Mouse (Mus musculus) lung, adult 2 months (tissue): Measurements from ENCODE around the gene Rnaseh2c. TPM values are rescaled to one million over a fixed set of nuclear protein-coding genes. Genes with fewer than 3 reads are reported as not detected.
A peak's percentile ranks its signal among the peaks of the same experiment; 100 is the strongest.

ENCODE experiments used
- DNase-seq: peaks from one replicate; pipeline ENCODE4 v3.0.0; 2022
- H3K4me1 ChIP-seq: fragments of 200-500 bp; 2 replicates; pipeline ENCODE4 v1.6.1; 2011; ENCODE audit warnings: low read length; ENCODE audit not compliant: control insufficient read depth, insufficient read depth
- H3K4me3 ChIP-seq: fragments of 200-500 bp; replicated peaks from 2 replicates; pipeline ENCODE3; 2011; ENCODE audit warnings: low read depth, mild to moderate bottlenecking, control low read depth, low read length; ENCODE audit errors: extremely low read depth
- CTCF ChIP-seq: fragments of 200-500 bp; IDR thresholded peaks from 2 replicates; pipeline ENCODE4 v1.5.1; 2011; ENCODE audit warnings: mild to moderate bottlenecking, low read length, control low read depth; ENCODE audit not compliant: insufficient read depth
- POLR2A ChIP-seq: fragments of 200-500 bp; IDR thresholded peaks from 2 replicates; pipeline ENCODE4 v1.6.1; 2011; ENCODE audit warnings: low read depth, mild to moderate bottlenecking, control low read depth, low read length, borderline replicate concordance; ENCODE audit errors: extremely low read depth
- WGBS: fragments of 180-500 bp; shearing (Covaris S2); methylation state at CpG from one replicate; pipeline ENCODE4 v1.1.7; 2018; 5-methylcytosine and 5-hydroxymethylcytosine counted together
- polyA plus RNA-seq: library from polyadenylated mRNA; depleted of rRNA; stranded (reverse); fragments of >200 nt; gene quantifications from 2 replicates; pipeline ENCODE4 v1.2.3, GENCODE M21; 2012

The Rnaseh2c gene
- polyA plus RNA-seq, 1 experiment = 38.6 TPM

DNA sequence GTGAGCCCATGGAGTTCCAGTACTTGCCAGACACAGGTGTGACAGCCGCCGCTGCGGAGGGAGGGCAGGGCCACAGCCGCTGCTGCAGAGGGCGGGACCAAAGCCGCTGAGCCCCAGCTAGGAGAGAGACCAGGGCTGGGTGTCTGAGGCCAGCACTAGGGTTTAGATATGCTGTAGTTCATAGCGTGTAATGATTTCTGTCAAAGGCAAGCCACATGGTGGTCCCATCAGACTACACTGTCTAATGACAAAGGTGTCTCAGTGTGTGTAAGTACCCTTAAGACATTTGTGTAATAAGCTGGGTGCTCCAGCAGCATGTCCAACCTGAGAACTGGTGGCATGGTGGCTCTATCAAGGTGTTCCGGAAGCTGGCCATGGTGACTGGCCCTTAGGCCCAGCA lies 40.0 kb downstream of the Rnaseh2c start:
- peaks cover 10% of the 10 kb centered on the region for H3K4me1 ChIP-seq
- no peak for TF ChIP-seq POLR2A
- no peak for TF ChIP-seq CTCF
- DNase-seq = no peak
- no peak overlapping the region for H3K4me3 ChIP-seq
- 93% methylated on average over 8 of the region's 8 CpGs for WGBS

DNA sequence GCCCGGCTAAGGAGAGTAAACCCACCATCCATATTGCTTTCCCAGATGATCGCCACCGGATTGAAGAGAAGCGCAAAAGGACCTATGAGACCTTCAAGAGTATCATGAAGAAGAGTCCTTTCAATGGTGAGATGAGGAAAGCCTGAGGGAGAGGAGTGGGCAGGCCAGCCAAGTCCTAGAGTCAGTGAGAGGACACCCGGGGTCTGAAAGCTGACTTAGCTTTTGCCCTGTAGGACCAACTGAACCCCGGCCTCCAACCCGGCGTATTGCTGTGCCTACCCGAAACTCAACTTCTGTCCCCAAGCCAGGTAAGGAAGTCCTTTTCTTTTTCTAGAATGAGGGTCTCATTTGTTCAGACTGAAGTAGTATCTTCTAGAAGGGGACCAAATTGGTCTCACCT lies 43.6 kb downstream of the Rnaseh2c start:
- peaks cover 11% of the 10 kb centered on the region for H3K4me1 ChIP-seq
- no peak for DNase-seq
- H3K4me3 ChIP-seq = no peak overlapping the region
- WGBS = 93% methylated on average over 9 of the region's 9 CpGs
- no peak for TF ChIP-seq CTCF
- no peak for TF ChIP-seq POLR2A

DNA sequence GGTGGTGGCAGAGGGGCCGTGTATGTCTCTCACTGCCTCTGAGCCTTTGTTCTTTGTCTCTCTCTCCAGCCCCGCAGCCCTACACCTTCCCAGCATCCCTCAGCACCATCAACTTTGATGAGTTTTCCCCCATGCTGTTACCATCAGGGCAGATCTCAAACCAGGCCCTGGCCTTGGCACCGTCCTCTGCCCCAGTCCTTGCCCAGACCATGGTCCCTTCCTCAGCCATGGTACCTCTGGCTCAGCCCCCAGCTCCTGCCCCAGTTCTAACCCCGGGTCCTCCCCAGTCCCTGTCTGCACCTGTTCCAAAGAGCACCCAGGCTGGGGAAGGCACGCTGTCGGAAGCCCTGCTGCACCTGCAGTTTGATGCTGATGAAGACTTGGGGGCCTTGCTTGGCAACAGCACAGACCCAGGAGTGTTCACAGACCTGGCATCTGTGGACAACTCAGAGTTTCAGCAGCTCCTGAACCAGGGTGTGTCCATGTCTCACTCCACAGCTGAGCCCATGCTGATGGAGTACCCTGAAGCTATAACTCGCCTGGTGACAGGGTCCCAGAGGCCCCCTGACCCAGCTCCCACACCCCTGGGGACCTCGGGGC lies 45.2 kb downstream of the Rnaseh2c start:
- 94% methylated on average over 8 of the region's 8 CpGs for WGBS
- no peak for DNase-seq
- TF ChIP-seq CTCF (no peak), POLR2A (no peak)
- Histone ChIP-seq H3K4me3 (no peak overlapping the region), H3K4me1 (peaks cover 11% of the 10 kb centered on the region)

DNA sequence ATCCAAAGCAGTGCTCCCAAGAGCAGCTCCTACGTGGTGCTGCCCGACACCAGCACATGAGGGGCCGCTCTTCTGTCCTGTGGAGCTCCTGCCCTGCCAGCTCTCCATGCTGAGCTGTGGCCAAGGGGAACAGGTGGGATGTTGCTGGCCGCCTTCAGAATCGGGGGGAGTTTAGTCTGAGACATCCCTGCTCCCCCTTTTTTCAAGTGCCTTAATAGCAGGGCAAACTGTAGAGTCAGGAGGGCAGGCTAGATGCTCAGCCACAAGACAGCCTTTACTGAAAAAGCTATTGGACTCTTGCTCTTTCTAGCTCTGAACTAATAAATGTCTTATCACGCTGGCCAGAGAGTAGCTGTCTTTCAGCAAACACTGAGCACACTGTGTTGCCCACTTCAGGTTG lies 46.1 kb downstream of the Rnaseh2c start:
- no peak for TF ChIP-seq POLR2A
- no peak for TF ChIP-seq CTCF
- no peak for DNase-seq
- no peak overlapping the region for H3K4me3 ChIP-seq
- H3K4me1 ChIP-seq = peaks cover 11% of the 10 kb centered on the region
- WGBS = 93% methylated on average over 6 of the region's 6 CpGs

DNA sequence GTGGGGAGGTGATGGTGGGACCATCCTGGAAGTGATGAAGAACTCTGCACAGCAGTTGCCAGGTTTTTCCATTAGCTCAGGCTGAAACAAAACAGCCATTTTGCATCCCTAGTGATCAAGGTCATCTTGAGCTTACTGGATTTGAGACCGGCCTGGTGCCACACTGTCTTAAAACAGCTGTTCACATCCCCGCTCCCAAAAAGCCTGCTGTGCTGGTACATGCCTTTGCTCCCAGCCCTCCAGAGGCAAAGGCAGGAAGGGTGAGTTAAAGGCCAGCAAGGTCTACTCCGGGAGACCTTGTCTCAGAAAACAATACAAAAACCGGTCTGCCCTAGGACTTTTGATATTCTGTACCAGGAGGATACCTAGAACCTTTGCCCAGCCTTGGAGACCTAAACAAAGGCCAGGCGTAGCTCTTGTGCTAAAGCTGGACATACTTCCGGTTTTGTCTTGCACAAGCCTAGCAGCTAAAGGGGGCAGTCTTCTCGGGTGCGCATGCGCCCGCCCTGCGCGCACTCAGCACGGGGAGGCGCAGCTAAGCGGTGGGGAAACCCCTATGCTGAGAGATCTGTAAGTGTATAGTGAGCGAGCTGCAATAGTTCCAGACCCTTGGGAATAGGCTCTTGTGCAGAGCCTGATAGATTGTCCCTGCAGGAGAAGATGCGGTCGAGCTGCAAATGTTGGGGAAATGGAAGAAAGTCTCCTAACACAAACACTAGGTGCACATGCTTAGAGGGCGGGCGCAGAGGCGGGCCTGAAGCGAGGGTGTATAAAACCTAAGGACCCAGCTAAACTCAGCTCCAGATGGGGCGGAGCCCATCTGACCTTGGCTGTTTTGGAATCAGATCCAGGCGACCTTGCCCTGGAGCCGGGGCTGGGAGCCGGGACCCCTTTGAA lies 47.0 kb downstream of the Rnaseh2c start:
- 8% methylated on average over 26 of the region's 26 CpGs for WGBS
- Histone ChIP-seq H3K4me1 (peaks cover 11% of the 10 kb centered on the region), H3K4me3 (peak overlapping the region; percentile 46)
- TF ChIP-seq POLR2A = 0 out of 2 replicates have a peak, but pooled peaks have one; percentile 42
- no peak for TF ChIP-seq CTCF
- peak; percentile 77 for DNase-seq

DNA sequence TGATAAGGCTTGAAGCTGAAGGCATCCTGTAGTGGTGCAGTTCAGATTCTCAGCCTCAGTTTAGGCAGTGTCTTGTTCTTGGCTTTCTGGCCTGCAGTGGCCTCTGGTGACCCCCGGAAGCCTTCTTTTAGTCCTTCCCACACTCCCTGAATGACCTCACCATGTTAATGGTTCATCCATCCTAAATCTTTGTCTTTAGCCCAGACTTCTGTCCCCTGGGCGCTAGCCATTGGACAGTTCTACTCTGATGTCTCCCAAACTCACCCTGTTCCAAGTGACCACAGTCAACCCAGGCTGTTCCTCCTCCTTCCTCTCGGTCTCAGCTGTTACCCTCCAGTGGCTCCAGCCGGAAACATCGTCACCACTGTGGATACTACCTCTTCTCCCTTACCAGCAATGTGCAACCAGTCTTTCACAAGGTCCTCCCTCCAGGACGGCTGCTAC lies 47.6 kb downstream of the Rnaseh2c start:
- TF ChIP-seq POLR2A = no peak; the same call in 1 of the 2 replicates
- no peak for TF ChIP-seq CTCF
- DNase-seq = no peak
- WGBS = 32% methylated on average over 6 of the region's 6 CpGs
- Histone ChIP-seq H3K4me1 (peaks cover 11% of the 10 kb centered on the region), H3K4me3 (no peak overlapping the region)

DNA sequence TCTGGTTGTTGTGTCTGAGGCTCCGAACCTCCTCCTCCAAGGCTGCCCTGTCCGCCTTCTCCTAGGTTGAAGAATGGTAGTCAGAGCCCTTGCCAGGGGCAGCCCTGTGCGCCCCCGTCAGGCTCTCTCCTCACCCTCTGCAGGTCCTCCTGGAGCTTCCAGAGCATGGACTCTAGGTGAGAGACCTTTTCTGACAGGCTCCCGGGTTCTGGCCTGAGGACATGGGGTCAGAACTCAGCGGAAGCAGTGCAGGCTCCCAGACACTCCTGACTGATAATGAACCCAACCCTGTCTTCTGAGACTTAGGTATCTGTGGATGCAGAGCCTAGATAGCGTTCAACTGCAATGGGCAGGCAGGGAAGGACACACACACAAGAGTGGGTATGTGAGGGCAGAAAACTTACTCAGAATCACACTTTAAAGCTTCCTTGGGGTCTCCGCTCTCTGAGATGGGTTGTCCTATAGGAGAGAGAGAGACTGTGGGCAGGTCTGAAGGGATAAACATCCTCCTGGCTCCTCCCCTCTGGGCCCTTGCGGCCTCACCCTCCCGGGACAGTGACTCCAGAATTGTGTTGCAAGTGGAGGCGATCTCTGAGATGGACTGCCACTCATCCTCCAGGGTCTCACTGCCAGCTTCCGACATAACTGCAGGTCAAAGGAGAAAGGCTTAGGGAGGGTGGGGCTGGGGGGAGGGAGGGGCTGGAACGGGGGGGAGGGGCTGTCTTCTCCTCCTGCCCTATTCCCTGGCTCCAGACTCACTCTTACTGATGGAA lies 50.0 kb downstream of the Rnaseh2c start:
- Histone ChIP-seq H3K4me1 (peaks cover 11% of the 10 kb centered on the region), H3K4me3 (no peak overlapping the region)
- TF ChIP-seq POLR2A (no peak), CTCF (no peak)
- DNase-seq = no peak
- 65% methylated on average over 13 of the region's 13 CpGs for WGBS

DNA sequence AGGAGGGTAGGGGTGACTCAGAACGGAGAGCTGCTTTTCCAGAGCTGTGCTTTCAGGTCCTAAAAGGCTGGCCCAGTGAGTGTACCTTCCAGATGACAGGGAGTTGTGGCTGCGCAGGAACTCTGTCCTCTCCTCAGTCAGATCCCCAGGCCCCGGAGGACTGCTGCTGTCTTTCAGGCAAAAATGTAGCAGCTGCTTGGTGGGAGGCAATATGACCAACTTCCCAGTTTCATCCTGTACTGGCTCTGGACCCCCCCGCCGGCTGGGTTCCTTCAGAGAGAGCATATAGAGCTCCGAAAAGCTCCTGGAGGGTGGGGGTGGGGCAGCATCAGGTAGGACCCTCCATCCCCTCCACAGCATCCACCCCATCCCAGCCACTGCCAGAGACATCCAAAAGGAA lies 50.9 kb downstream of the Rnaseh2c start:
- no peak for DNase-seq
- TF ChIP-seq CTCF = no peak
- no peak for TF ChIP-seq POLR2A
- Histone ChIP-seq H3K4me3 (no peak overlapping the region), H3K4me1 (peaks cover 11% of the 10 kb centered on the region)
- WGBS = 87% methylated on average over 6 of the region's 6 CpGs

DNA sequence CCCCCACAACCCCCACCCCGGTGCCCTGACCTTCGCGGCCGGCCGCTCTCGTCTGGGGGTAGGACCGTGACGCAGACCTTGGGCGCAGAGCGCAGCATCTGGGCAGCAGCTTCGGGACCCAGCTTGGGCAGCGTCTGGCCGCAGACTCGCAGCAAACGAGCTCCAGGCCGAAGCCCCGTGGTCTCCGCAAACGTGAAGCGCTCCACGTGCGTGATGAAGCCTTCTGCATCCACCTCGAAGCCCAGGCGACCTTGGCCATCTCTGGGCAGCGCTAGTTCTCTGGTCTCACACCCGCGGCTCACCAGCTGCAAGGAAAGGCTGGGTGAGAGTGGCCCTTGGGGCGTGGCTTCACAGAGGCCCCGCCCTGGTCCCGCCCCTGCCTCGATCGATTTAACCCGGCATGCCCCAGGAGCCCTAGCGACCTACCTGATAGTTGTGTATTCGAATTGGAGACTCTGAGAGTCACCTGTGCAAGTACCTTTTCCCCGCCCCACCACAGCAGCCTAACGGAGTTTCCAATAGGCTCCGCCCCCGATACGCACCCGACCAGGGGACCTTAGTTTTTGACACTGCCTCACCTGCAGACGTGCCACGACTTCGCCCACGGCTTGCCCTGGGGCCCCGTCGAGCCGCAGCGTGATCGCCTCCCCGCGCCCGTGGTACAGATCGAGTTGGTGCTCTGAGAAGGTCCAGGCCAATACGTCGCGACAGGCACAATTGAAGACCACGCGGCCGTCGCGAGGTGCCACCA lies 52.5 kb downstream of the Rnaseh2c start:
- TF ChIP-seq CTCF (no peak), POLR2A (no peak)
- DNase-seq = no peak
- peak overlapping the region; percentile 25 for H3K4me3 ChIP-seq
- 53% methylated on average over 62 of the region's 62 CpGs for WGBS
- H3K4me1 ChIP-seq = peaks cover 3% of the 10 kb centered on the region; the same call in 1 of the 2 replicates
